Mouse (Mus musculus): Measurements from ENCODE around the gene Skap1. TPM values are rescaled to one million over a fixed set of nuclear protein-coding genes. Genes with fewer than 3 reads are reported as not detected.

Skap1 gene
- polyA plus RNA-seq, 1 experiment = 0.02 TPM

GRCm38 (mm10) chr11:96637927-96638326 lies 173.5 kb downstream of the Skap1 start:
- Histone ChIP-seq H3K79me2 (ENCODE audit: control insufficient read depth, insufficient read depth) (no peaks in the 10 kb centered on the region), H3ac (ENCODE audit: control insufficient read depth, insufficient read length) (no peak overlapping the region), H3K36me3 (ENCODE audit: control insufficient read depth, insufficient read depth) (no peaks in the 10 kb centered on the region), H3K4me3 (no peak overlapping the region), H3K27me3 (ENCODE audit: control insufficient read depth, insufficient read depth, insufficient read length) (peaks cover 53% of the 10 kb centered on the region), H3K4me2 (ENCODE audit: low read depth) (no peak overlapping the region)
- TF ChIP-seq MAX (IDR thresholded peaks at IDR 0.05; ENCODE audit: low read depth) = no peak
- no peak for TF ChIP-seq SRF (IDR thresholded peaks at IDR 0.05; ENCODE audit: control insufficient read depth, insufficient read length, low read depth)
- TF ChIP-seq USF1 (IDR thresholded peaks at IDR 0.05; ENCODE audit: low read depth) = no peak
- TF ChIP-seq TCF12 (IDR thresholded peaks at IDR 0.05; ENCODE audit: insufficient read depth, poor library complexity, severe bottlenecking) = no peak
- TF ChIP-seq E2F4 (IDR thresholded peaks at IDR 0.05; ENCODE audit: insufficient read depth) = no peak
- TF ChIP-seq MYOD1 (IDR thresholded peaks at IDR 0.05; ENCODE audit: control insufficient read depth in 1 of 3, insufficient read length in 2 of 3, low read depth in 2 of 3) = no peak
- TF ChIP-seq POLR2AphosphoS2 (IDR thresholded peaks at IDR 0.05; ENCODE audit: insufficient read length, low read depth) = no peak
- TF ChIP-seq MYOG (IDR thresholded peaks at IDR 0.05; ENCODE audit: control insufficient read depth in 1 of 3, insufficient read depth in 1 of 3, insufficient read length in 2 of 3, low read depth in 2 of 3) = no peak
- TF ChIP-seq REST (IDR thresholded peaks at IDR 0.05; ENCODE audit: insufficient read depth, insufficient read length) = no peak
- TF ChIP-seq TCF3 (IDR thresholded peaks at IDR 0.05; ENCODE audit: insufficient read length, low read depth) = no peak
- no peak for TF ChIP-seq POLR2A (IDR thresholded peaks at IDR 0.05; ENCODE audit: insufficient read length, low read depth)
- no peak for TF ChIP-seq CEBPB (IDR thresholded peaks at IDR 0.05; ENCODE audit: insufficient read depth, poor library complexity, severe bottlenecking)

GRCm38 (mm10) chr11:96639805-96640204 lies 175.4 kb downstream of the Skap1 start:
- no peak overlapping the region for H3ac ChIP-seq (ENCODE audit: control insufficient read depth, insufficient read length)
- no peaks in the 10 kb centered on the region for H3K79me2 ChIP-seq (ENCODE audit: control insufficient read depth, insufficient read depth)
- no peak for TF ChIP-seq MAX (IDR thresholded peaks at IDR 0.05; ENCODE audit: low read depth)
- TF ChIP-seq CEBPB (IDR thresholded peaks at IDR 0.05; ENCODE audit: insufficient read depth, poor library complexity, severe bottlenecking) = no peak
- no peak for TF ChIP-seq TCF12 (IDR thresholded peaks at IDR 0.05; ENCODE audit: insufficient read depth, poor library complexity, severe bottlenecking)
- TF ChIP-seq USF1 (IDR thresholded peaks at IDR 0.05; ENCODE audit: low read depth) = no peak
- no peak for TF ChIP-seq MYOG (IDR thresholded peaks at IDR 0.05; ENCODE audit: control insufficient read depth in 1 of 3, insufficient read depth in 1 of 3, insufficient read length in 2 of 3, low read depth in 2 of 3)
- no peak for TF ChIP-seq POLR2A (IDR thresholded peaks at IDR 0.05; ENCODE audit: insufficient read length, low read depth)
- TF ChIP-seq SRF (IDR thresholded peaks at IDR 0.05; ENCODE audit: control insufficient read depth, insufficient read length, low read depth) = no peak
- TF ChIP-seq MYOD1 (IDR thresholded peaks at IDR 0.05; ENCODE audit: control insufficient read depth in 1 of 3, insufficient read length in 2 of 3, low read depth in 2 of 3) = no peak
- H3K4me3 ChIP-seq = no peak overlapping the region
- peaks cover 57% of the 10 kb centered on the region for H3K27me3 ChIP-seq (ENCODE audit: control insufficient read depth, insufficient read depth, insufficient read length)
- no peaks in the 10 kb centered on the region for H3K36me3 ChIP-seq (ENCODE audit: control insufficient read depth, insufficient read depth)
- H3K4me2 ChIP-seq (ENCODE audit: low read depth) = no peak overlapping the region

GRCm38 (mm10) chr11:96642173-96643140 lies 178.1 kb downstream of the Skap1 start:
- Histone ChIP-seq H3K79me2 (ENCODE audit: control insufficient read depth, insufficient read depth) (no peaks in the 10 kb centered on the region), H3ac (ENCODE audit: control insufficient read depth, insufficient read length) (no peak overlapping the region), H3K36me3 (ENCODE audit: control insufficient read depth, insufficient read depth) (no peaks in the 10 kb centered on the region), H3K27me3 (ENCODE audit: control insufficient read depth, insufficient read depth, insufficient read length) (peaks cover 57% of the 10 kb centered on the region), H3K4me2 (ENCODE audit: low read depth) (no peak overlapping the region), H3K4me3 (no peak overlapping the region)
- no peak for TF ChIP-seq REST (IDR thresholded peaks at IDR 0.05; ENCODE audit: insufficient read depth, insufficient read length)

- peaks cover 39% of the 10 kb centered on the region for H3K27me3 ChIP-seq (ENCODE audit: control insufficient read depth, insufficient read depth, insufficient read length)
- no peak overlapping the region for H3ac ChIP-seq (ENCODE audit: control insufficient read depth, insufficient read length)
- H3K4me3 ChIP-seq = no peak overlapping the region
- H3K36me3 ChIP-seq (ENCODE audit: control insufficient read depth, insufficient read depth) = no peaks in the 10 kb centered on the region
- no peak for TF ChIP-seq E2F4 (IDR thresholded peaks at IDR 0.05; ENCODE audit: insufficient read depth)
- no peak for TF ChIP-seq TCF3 (IDR thresholded peaks at IDR 0.05; ENCODE audit: insufficient read length, low read depth)
- no peaks in the 10 kb centered on the region for H3K79me2 ChIP-seq (ENCODE audit: control insufficient read depth, insufficient read depth)
- no peak overlapping the region for H3K4me2 ChIP-seq (ENCODE audit: low read depth)
Measured at GRCm38 (mm10) chr11:96644969-96645368, 180.6 kb downstream of the Skap1 start.

GRCm38 (mm10) chr11:96645538-96646037 lies 181.2 kb downstream of the Skap1 start:
- no peak for TF ChIP-seq MYOD1 (IDR thresholded peaks at IDR 0.05; ENCODE audit: control insufficient read depth in 1 of 3, insufficient read length in 2 of 3, low read depth in 2 of 3)
- TF ChIP-seq MYOG (IDR thresholded peaks at IDR 0.05; ENCODE audit: control insufficient read depth in 1 of 3, insufficient read depth in 1 of 3, insufficient read length in 2 of 3, low read depth in 2 of 3) = no peak
- no peak for TF ChIP-seq SRF (IDR thresholded peaks at IDR 0.05; ENCODE audit: control insufficient read depth, insufficient read length, low read depth)
- TF ChIP-seq MAX (IDR thresholded peaks at IDR 0.05; ENCODE audit: low read depth) = no peak
- no peak for TF ChIP-seq REST (IDR thresholded peaks at IDR 0.05; ENCODE audit: insufficient read depth, insufficient read length)
- no peak for TF ChIP-seq POLR2AphosphoS2 (IDR thresholded peaks at IDR 0.05; ENCODE audit: insufficient read length, low read depth)
- TF ChIP-seq CEBPB (IDR thresholded peaks at IDR 0.05; ENCODE audit: insufficient read depth, poor library complexity, severe bottlenecking) = no peak
- no peak for TF ChIP-seq TCF3 (IDR thresholded peaks at IDR 0.05; ENCODE audit: insufficient read length, low read depth)
- no peak for TF ChIP-seq USF1 (IDR thresholded peaks at IDR 0.05; ENCODE audit: low read depth)
- no peak for TF ChIP-seq POLR2A (IDR thresholded peaks at IDR 0.05; ENCODE audit: insufficient read length, low read depth)
- TF ChIP-seq E2F4 (IDR thresholded peaks at IDR 0.05; ENCODE audit: insufficient read depth) = no peak
- no peak for TF ChIP-seq TCF12 (IDR thresholded peaks at IDR 0.05; ENCODE audit: insufficient read depth, poor library complexity, severe bottlenecking)
- Histone ChIP-seq H3K27me3 (ENCODE audit: control insufficient read depth, insufficient read depth, insufficient read length) (peaks cover 37% of the 10 kb centered on the region), H3K79me2 (ENCODE audit: control insufficient read depth, insufficient read depth) (no peaks in the 10 kb centered on the region), H3K4me3 (no peak overlapping the region), H3ac (ENCODE audit: control insufficient read depth, insufficient read length) (no peak overlapping the region), H3K4me2 (ENCODE audit: low read depth) (no peak overlapping the region), H3K36me3 (ENCODE audit: control insufficient read depth, insufficient read depth) (no peaks in the 10 kb centered on the region)
